Mouse (Mus musculus): ENCODE data around the gene Gm21969. TPM values are rescaled to one million over a fixed set of nuclear protein-coding genes. Genes with fewer than 3 reads are reported as not detected.

Gm21969 gene
- polyA plus RNA-seq, 1 experiment from 2014 or later, result 0.04 TPM

GRCm38 (mm10) chr4:139622373-139623282, 19.6 kb downstream of the Gm21969 start, which contains the start of gene Aldh4a1:
Gene Aldh4a1, plus strand, starts transcription at chr4:139622866.
- TF ChIP-seq CTCF (IDR thresholded peaks at IDR 0.05; ENCODE audit: low read depth) (no peak), EP300 (IDR thresholded peaks at IDR 0.05; ENCODE audit: low read depth) (peak; percentile 78; the same call in 1 of the 2 replicates)
- Histone ChIP-seq H3K27me3 (ENCODE audit: insufficient read depth, low read length) (no peaks in the 10 kb centered on the region), H3K4me1 (ENCODE audit: insufficient read depth) (peaks cover 21% of the 10 kb centered on the region), H3K9me3 (ENCODE audit: low read length) (no peaks in the 10 kb centered on the region), H3K9ac (replicated peaks) (peak within 1 kb of the TSS; percentile 77), H3K27ac (ENCODE audit: low read depth) (peak within 1 kb of the TSS; percentile 98), H3K4me3 (ENCODE audit: low read depth, low read length) (peak within 1 kb of the TSS; percentile 78), H3K36me3 (replicated peaks; ENCODE audit: insufficient read depth, low read length) (no peaks in the 10 kb centered on the region), H3K4me2 (ENCODE audit: low read depth, low read length) (peak within 1 kb of the TSS; percentile 98)
- under 1% methylated on average over 35 of the region's 38 CpGs for WGBS (ENCODE audit: insufficient replicate concordance)
- DNase-seq, result peak; percentile 88
- ATAC-seq, result peak; percentile 95

GRCm38 (mm10) chr4:139623434-139624115, 20.6 kb downstream of the Gm21969 start:
- peak overlapping the region; percentile 98 for H3K27ac ChIP-seq (ENCODE audit: low read depth)
- no peak for ATAC-seq
- H3K9me3 ChIP-seq (ENCODE audit: low read length), result no peaks in the 10 kb centered on the region
- TF ChIP-seq EP300 (IDR thresholded peaks at IDR 0.05; ENCODE audit: low read depth) (no peak), CTCF (IDR thresholded peaks at IDR 0.05; ENCODE audit: low read depth) (no peak)
- H3K27me3 ChIP-seq (ENCODE audit: insufficient read depth, low read length), result no peaks in the 10 kb centered on the region
- peak overlapping the region; percentile 78 for H3K4me3 ChIP-seq (ENCODE audit: low read depth, low read length)
- peaks cover 21% of the 10 kb centered on the region for H3K4me1 ChIP-seq (ENCODE audit: insufficient read depth)
- WGBS (ENCODE audit: insufficient replicate concordance), result 15% methylated on average over 21 of the region's 21 CpGs
- no peak for DNase-seq
- H3K9ac ChIP-seq (replicated peaks), result peak overlapping the region; percentile 77
- H3K4me2 ChIP-seq (ENCODE audit: low read depth, low read length), result peak overlapping the region; percentile 98
- no peaks in the 10 kb centered on the region for H3K36me3 ChIP-seq (replicated peaks; ENCODE audit: insufficient read depth, low read length)

GRCm38 (mm10) chr4:139624116-139624489, 21.1 kb downstream of the Gm21969 start:
- peak; percentile 51 for DNase-seq
- WGBS (ENCODE audit: insufficient replicate concordance), result 47% methylated on average over 5 of the region's 5 CpGs
- no peak for TF ChIP-seq CTCF (IDR thresholded peaks at IDR 0.05; ENCODE audit: low read depth)
- peak; percentile 61 for ATAC-seq
- Histone ChIP-seq H3K27ac (ENCODE audit: low read depth) (peak overlapping the region; percentile 98), H3K4me3 (ENCODE audit: low read depth, low read length) (peak overlapping the region; percentile 78), H3K4me1 (ENCODE audit: insufficient read depth) (peaks cover 21% of the 10 kb centered on the region), H3K4me2 (ENCODE audit: low read depth, low read length) (peak overlapping the region; percentile 98), H3K9ac (replicated peaks) (peak overlapping the region; percentile 77), H3K9me3 (ENCODE audit: low read length) (no peaks in the 10 kb centered on the region), H3K36me3 (replicated peaks; ENCODE audit: insufficient read depth, low read length) (no peaks in the 10 kb centered on the region), H3K27me3 (ENCODE audit: insufficient read depth, low read length) (no peaks in the 10 kb centered on the region)

- ATAC-seq (peak; percentile 36), DNase-seq (peak; percentile 85)
- Histone ChIP-seq H3K36me3 (replicated peaks; ENCODE audit: insufficient read depth, low read length) (no peaks in the 10 kb centered on the region), H3K9ac (replicated peaks) (peak overlapping the region; percentile 77), H3K4me3 (ENCODE audit: low read depth, low read length) (peak overlapping the region; percentile 78), H3K27me3 (ENCODE audit: insufficient read depth, low read length) (no peaks in the 10 kb centered on the region), H3K27ac (ENCODE audit: low read depth) (peak overlapping the region; percentile 98), H3K4me1 (ENCODE audit: insufficient read depth) (peaks cover 21% of the 10 kb centered on the region), H3K9me3 (ENCODE audit: low read length) (no peaks in the 10 kb centered on the region), H3K4me2 (ENCODE audit: low read depth, low read length) (peak overlapping the region; percentile 98)
- TF ChIP-seq EP300 (IDR thresholded peaks at IDR 0.05; ENCODE audit: low read depth) (no peak), CTCF (IDR thresholded peaks at IDR 0.05; ENCODE audit: low read depth) (no peak)
- WGBS (ENCODE audit: insufficient replicate concordance), result 53% methylated on average over 10 of the region's 10 CpGs
Measured at GRCm38 (mm10) chr4:139624706-139625105, 21.7 kb downstream of the Gm21969 start.

DNA sequence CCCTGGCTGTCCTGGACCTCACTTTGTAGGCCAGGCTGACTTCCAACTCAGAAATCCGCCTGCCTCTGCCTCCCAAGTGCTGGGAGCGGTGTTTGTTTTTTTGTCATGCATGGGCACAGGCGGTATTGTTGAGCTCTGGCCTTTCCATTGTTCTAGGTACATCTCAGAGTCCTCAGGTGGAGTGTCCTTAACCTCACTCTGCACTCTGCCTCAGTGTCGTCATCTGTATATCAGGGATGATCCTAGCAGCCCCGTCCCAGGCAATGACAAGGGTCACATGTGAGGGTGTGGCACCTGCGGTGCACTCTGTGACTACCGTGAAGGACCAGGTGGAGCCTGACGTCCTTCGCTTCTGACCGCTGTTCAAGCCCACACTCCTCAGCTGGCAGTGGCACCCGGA, 24.4 kb downstream of the Gm21969 start:
- Histone ChIP-seq H3K9me3 (ENCODE audit: low read length) (no peaks in the 10 kb centered on the region), H3K9ac (replicated peaks) (no peak overlapping the region), H3K4me2 (ENCODE audit: low read depth, low read length) (no peak overlapping the region), H3K27me3 (ENCODE audit: insufficient read depth, low read length) (no peaks in the 10 kb centered on the region), H3K4me1 (ENCODE audit: insufficient read depth) (peaks cover 26% of the 10 kb centered on the region), H3K36me3 (replicated peaks; ENCODE audit: insufficient read depth, low read length) (no peaks in the 10 kb centered on the region), H3K4me3 (ENCODE audit: low read depth, low read length) (no peak overlapping the region), H3K27ac (ENCODE audit: low read depth) (no peak overlapping the region)
- DNase-seq (no peak), ATAC-seq (no peak)
- WGBS (ENCODE audit: insufficient replicate concordance), result 78% methylated on average over 11 of the region's 11 CpGs
- TF ChIP-seq EP300 (IDR thresholded peaks at IDR 0.05; ENCODE audit: low read depth) (no peak), CTCF (IDR thresholded peaks at IDR 0.05; ENCODE audit: low read depth) (no peak)

DNA sequence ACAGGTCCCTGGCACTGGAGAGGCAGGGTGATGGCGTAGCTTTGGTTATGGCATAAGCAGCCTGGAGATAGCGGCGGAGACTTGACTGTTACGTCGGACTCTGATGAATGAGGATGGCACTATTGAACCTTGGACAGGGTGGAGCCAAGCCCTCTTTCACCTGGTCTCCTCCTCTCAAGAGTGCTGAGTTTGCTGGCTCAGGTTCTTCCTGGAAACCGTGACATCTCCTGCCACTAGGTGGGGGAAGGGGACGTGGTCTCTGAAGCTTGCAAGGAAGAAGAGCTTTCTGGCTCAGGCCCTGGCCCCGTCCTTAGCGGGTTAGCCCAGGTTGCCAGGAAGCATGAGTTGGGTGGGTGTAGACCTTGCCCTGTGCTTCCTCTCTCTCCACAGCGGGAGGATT, 27.2 kb downstream of the Gm21969 start:
- no peak overlapping the region for H3K4me2 ChIP-seq (ENCODE audit: low read depth, low read length)
- no peak overlapping the region for H3K27ac ChIP-seq (ENCODE audit: low read depth)
- DNase-seq (no peak), ATAC-seq (0 out of 2 replicates have a peak, but pooled peaks have one; percentile 9)
- no peaks in the 10 kb centered on the region for H3K9me3 ChIP-seq (ENCODE audit: low read length)
- peaks cover 18% of the 10 kb centered on the region for H3K4me1 ChIP-seq (ENCODE audit: insufficient read depth)
- H3K4me3 ChIP-seq (ENCODE audit: low read depth, low read length), result no peak overlapping the region
- H3K36me3 ChIP-seq (replicated peaks; ENCODE audit: insufficient read depth, low read length), result no peaks in the 10 kb centered on the region
- H3K27me3 ChIP-seq (ENCODE audit: insufficient read depth, low read length), result no peaks in the 10 kb centered on the region
- H3K9ac ChIP-seq (replicated peaks), result no peak overlapping the region
- TF ChIP-seq EP300 (IDR thresholded peaks at IDR 0.05; ENCODE audit: low read depth) (no peak), CTCF (IDR thresholded peaks at IDR 0.05; ENCODE audit: low read depth) (peak; percentile 12; the same call in 1 of the 2 replicates)
- WGBS (ENCODE audit: insufficient replicate concordance), result 59% methylated on average over 10 of the region's 10 CpGs
